Mouse (Mus musculus) embryonic facial prominence, embryonic 14.5 days (tissue): Measurements from ENCODE around the gene Trpv5. TPM values are rescaled to one million over a fixed set of nuclear protein-coding genes. Genes with fewer than 3 reads are reported as not detected.

Experiments
- ATAC-seq: fragments of 200-750 bp; cut with Nextera tagmentation; 2 replicates; pipeline ENCODE4 v1.8.0; 2017; ENCODE audit warnings: low read depth, moderate number of reproducible peaks, moderate TSS enrichment
- DNase-seq: peaks from one replicate; pipeline ENCODE4 v3.0.0-alpha.2; 2015; ENCODE audit warnings: low spot score
- H3K27ac ChIP-seq: fragments of 300-500 bp; sonication (generic); replicated peaks from 2 replicates; pipeline ENCODE4 v1.5.1; 2014; ENCODE audit warnings: low read depth, mild to moderate bottlenecking, low read length, moderate library complexity
- H3K27me3 ChIP-seq: fragments of 300-500 bp; sonication (generic); replicated peaks from 2 replicates; pipeline ENCODE4 v1.6.1; 2014; ENCODE audit warnings: low read length; ENCODE audit not compliant: control insufficient read depth, insufficient read depth
- H3K36me3 ChIP-seq: fragments of 300-500 bp; sonication (generic); 2 replicates; pipeline ENCODE4 v1.6.1; 2014; ENCODE audit warnings: low read length, mixed read lengths; ENCODE audit not compliant: control insufficient read depth, insufficient read depth
- H3K4me1 ChIP-seq: fragments of 300-500 bp; sonication (generic); 2 replicates; pipeline ENCODE4 v1.6.1; 2014; ENCODE audit warnings: antibody characterized with exemption, low read length; ENCODE audit not compliant: control insufficient read depth, insufficient read depth
- H3K4me2 ChIP-seq: fragments of 300-500 bp; sonication (generic); 2 replicates; pipeline ENCODE4 v1.6.1; 2014; ENCODE audit warnings: low read depth, mild to moderate bottlenecking, low read length, moderate library complexity, mixed read lengths
- H3K4me3 ChIP-seq: fragments of 300-500 bp; sonication (generic); 2 replicates; pipeline ENCODE4 v1.5.1; 2014; ENCODE audit warnings: low read depth, mild to moderate bottlenecking, low read length
- H3K9ac ChIP-seq: fragments of 300-500 bp; sonication (generic); 2 replicates; pipeline ENCODE4 v1.6.1; 2014; ENCODE audit warnings: low read depth, mild to moderate bottlenecking, low read length, moderate library complexity, mixed read lengths
- H3K9me3 ChIP-seq: fragments of 300-500 bp; sonication (generic); 2 replicates; pipeline ENCODE4 v1.6.1; 2016; ENCODE audit warnings: low read length; ENCODE audit not compliant: control insufficient read depth
- WGBS: fragments of 180-500 bp; shearing (Covaris S2); extraction: QIAGEN DNeasy Blood & Tissue Kit; methylation state at CpG from one replicate; pipeline ENCODE4 v1.1.7; 2014; 5-methylcytosine and 5-hydroxymethylcytosine counted together
- polyA plus RNA-seq: library from polyadenylated mRNA; unstranded; fragments of >200 nt; fragmentation: Nextera tagmentation; extraction: Ambion mirVana; gene quantifications from 2 replicates; pipeline ENCODE4 v1.2.1, GENCODE M21; 2014

Trpv5 gene
- polyA plus RNA-seq, 1 experiment from 2014 or later, result not detected

DNA sequence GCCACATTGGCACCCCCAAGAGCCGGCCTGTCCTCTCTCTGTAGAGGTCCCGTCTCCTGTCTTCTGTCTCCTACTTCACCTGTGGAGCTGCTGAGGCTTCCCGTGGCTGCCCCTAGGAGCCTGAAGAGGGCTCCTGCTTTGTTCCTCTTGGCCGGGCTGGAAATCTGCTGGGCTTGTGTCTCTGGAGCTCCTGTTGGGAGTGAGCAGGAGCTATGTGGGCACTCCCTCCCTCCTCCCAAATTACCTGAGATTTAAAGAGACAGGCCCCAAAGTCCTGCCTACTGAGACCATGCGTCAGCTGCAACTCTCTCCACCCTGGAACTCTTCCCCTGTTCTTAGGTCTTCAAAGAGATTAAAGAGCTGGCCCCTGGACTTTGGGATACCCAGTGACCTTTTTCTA, 44.4 kb downstream of the Trpv5 start, which contains the start of gene Trpv6:
Gene Trpv6 (minus strand): TSS at position 228 of the 400 bp plus-strand sequence.
- no peaks in the 10 kb centered on the region for H3K4me1 ChIP-seq
- no peak for DNase-seq
- no peak within 1 kb of the TSS for H3K9ac ChIP-seq
- no peak for ATAC-seq
- no peak within 1 kb of the TSS for H3K27ac ChIP-seq
- 28% methylated on average over 5 of the region's 5 CpGs for WGBS
- no peak within 1 kb of the TSS for H3K4me2 ChIP-seq
- H3K27me3 ChIP-seq, result no peaks in the 10 kb centered on the region
- no peak within 1 kb of the TSS for H3K4me3 ChIP-seq
- no peaks in the 10 kb centered on the region for H3K9me3 ChIP-seq
- no peaks in the 10 kb centered on the region for H3K36me3 ChIP-seq

DNA sequence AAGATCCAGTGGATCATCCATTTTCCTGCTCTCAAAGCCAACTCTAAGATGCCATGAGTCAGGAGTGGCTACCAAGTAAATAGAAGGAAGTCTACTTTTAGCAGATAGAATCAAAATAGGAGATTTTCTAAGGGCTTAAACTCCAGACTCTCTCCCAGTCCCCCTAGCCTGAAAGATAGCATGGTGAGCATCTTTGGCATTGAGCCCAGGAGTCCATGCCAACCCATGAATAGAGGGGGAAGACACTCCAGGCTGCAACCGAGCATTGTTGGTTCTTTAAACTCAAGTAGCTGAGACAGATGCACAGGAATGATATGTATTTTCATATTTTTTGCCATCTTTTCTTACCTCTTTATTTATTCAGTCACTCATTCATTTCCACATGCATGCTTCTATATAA, 45.4 kb downstream of the Trpv5 start:
- no peaks in the 10 kb centered on the region for H3K36me3 ChIP-seq
- H3K4me3 ChIP-seq, result no peak overlapping the region
- no peak for DNase-seq
- no peak for ATAC-seq
- no peak overlapping the region for H3K27ac ChIP-seq
- no peaks in the 10 kb centered on the region for H3K27me3 ChIP-seq
- H3K9me3 ChIP-seq, result no peaks in the 10 kb centered on the region
- no peaks in the 10 kb centered on the region for H3K4me1 ChIP-seq
- no peak overlapping the region for H3K4me2 ChIP-seq
- no peak overlapping the region for H3K9ac ChIP-seq
- 35% methylated on average over 1 of the region's 1 CpGs for WGBS

DNA sequence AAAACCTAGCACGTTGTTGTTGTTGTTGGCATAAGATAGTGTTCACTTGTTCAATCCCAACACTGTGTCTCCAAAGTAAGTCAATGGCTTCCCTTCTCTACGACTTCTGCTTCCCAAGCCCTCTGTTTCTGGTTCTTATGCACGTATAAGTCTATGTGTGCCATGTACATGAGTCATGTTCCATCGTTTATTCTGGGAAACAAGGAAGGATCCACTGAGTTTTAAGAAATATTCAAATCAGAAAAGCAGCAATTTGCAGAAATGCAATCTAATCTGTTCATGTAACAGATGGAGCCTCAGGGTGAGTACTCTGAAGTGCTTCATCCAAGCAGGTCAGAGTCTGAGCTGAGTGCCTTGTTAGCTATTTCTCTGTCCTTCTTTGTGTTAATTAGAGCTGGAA, 49.0 kb downstream of the Trpv5 start:
- H3K4me3 ChIP-seq, result no peak overlapping the region
- DNase-seq, result no peak
- H3K9ac ChIP-seq, result no peak overlapping the region
- H3K9me3 ChIP-seq, result no peaks in the 10 kb centered on the region
- WGBS, result 80% methylated on average over 4 of the region's 4 CpGs
- no peak for ATAC-seq
- H3K4me1 ChIP-seq, result no peaks in the 10 kb centered on the region
- no peaks in the 10 kb centered on the region for H3K27me3 ChIP-seq
- no peak overlapping the region for H3K27ac ChIP-seq
- no peak overlapping the region for H3K4me2 ChIP-seq
- no peaks in the 10 kb centered on the region for H3K36me3 ChIP-seq

DNA sequence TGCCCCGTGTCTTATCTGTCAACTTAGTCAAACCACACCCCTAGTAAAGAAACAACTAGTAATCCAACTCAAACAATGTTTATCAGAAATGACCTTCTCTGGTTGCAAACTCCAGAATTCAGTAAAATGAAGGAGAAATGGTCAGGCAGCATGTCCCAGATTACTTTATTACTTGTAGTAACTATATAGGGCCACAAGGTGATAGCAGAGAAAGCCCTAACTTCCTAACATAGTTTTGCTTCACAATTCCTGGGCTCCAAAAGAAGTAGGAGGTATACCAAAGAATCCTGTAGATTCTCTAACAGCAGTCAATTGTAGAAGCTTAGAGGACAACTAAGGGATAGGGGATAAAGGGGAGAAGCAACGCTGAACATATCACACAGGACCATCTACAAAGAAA, 49.8 kb downstream of the Trpv5 start:
- ATAC-seq, result no peak
- no peak overlapping the region for H3K9ac ChIP-seq
- no peaks in the 10 kb centered on the region for H3K4me1 ChIP-seq
- 79% methylated on average over 2 of the region's 2 CpGs for WGBS
- no peaks in the 10 kb centered on the region for H3K27me3 ChIP-seq
- no peak for DNase-seq
- H3K27ac ChIP-seq, result no peak overlapping the region
- H3K9me3 ChIP-seq, result no peaks in the 10 kb centered on the region
- no peaks in the 10 kb centered on the region for H3K36me3 ChIP-seq
- H3K4me2 ChIP-seq, result no peak overlapping the region
- H3K4me3 ChIP-seq, result no peak overlapping the region

GRCm38 (mm10) chr6:41628180-41628579, 52.4 kb downstream of the Trpv5 start:
- Histone ChIP-seq H3K4me2 (no peak overlapping the region), H3K9me3 (no peaks in the 10 kb centered on the region), H3K27me3 (no peaks in the 10 kb centered on the region), H3K9ac (no peak overlapping the region), H3K36me3 (no peaks in the 10 kb centered on the region), H3K4me1 (no peaks in the 10 kb centered on the region), H3K4me3 (no peak overlapping the region), H3K27ac (no peak overlapping the region)
- 66% methylated on average over 1 of the region's 1 CpGs for WGBS
- no peak for DNase-seq
- ATAC-seq, result no peak

DNA sequence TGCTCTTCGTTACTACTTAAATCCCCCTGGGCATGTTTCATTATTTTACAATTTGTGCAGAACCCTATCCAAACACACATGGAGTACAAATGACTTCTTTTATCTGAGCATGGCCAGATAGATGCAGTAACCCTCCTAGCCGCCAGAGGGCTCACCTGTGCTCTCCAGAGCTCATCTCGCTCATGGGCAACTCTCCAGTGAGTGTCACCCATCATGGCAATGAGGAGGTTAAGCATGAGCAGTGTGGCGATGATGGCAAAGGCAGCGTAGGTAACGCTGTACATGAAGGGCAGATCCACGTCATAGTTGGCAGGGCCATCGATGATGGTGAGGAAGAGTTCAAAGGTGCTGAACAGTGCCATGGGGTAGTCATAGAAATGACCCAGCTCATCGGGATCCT, 57.9 kb downstream of the Trpv5 start:
- 67% methylated on average over 9 of the region's 9 CpGs for WGBS
- Histone ChIP-seq H3K9me3 (no peaks in the 10 kb centered on the region), H3K27ac (no peak overlapping the region), H3K4me3 (no peak overlapping the region), H3K4me2 (no peak overlapping the region), H3K4me1 (no peaks in the 10 kb centered on the region), H3K27me3 (no peaks in the 10 kb centered on the region), H3K36me3 (0 out of 2 replicates have a peak, but pooled peaks cover 6% of the 10 kb centered on the region), H3K9ac (no peak overlapping the region)
- no peak for DNase-seq
- ATAC-seq, result no peak

DNA sequence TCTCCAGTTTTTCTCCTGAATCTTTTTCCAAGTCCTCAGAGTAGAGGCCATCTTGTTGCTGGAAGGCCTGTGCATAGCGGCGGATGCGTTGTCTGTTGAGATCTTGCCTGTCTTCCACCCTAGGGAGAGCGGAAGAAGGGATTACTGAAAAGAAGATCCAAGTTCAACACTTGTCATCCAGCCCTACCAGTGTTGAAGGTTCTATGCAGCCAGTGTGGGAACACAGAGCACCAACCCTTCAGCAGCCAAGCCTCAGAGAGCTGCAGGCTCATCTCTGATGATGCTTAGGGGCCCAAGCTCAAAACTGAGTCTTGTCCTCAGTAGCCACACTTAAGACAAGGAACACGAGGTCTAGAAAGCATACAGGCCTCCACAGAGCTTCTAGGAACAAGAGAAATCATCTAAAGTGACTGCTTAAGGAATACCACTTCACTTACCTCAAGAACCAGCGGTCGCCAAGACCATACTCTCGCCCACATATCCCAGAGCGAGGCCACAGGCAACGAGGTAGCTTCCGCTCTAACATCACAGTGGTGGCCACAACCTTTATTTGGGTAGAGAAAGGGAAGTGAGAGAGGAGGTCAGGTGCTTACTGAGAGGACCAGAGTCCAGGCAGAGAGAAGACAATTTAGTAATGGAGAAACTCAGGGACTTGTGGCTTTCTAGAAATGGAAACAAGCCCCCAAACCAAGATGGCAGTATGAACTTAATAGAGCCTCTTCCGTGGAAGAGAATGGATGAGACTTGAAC, 59.2 kb downstream of the Trpv5 start:
- H3K27ac ChIP-seq, result no peak overlapping the region
- WGBS, result 94% methylated on average over 12 of the region's 12 CpGs
- no peak for ATAC-seq

GRCm38 (mm10) chr6:41620173-41620798, 60.3 kb downstream of the Trpv5 start:
- no peaks in the 10 kb centered on the region for H3K9me3 ChIP-seq
- no peak overlapping the region for H3K9ac ChIP-seq
- no peak overlapping the region for H3K4me2 ChIP-seq
- ATAC-seq, result no peak
- WGBS, result 93% methylated on average over 9 of the region's 9 CpGs
- no peak for DNase-seq
- no peak overlapping the region for H3K27ac ChIP-seq
- H3K4me1 ChIP-seq, result no peaks in the 10 kb centered on the region
- no peak overlapping the region for H3K4me3 ChIP-seq
- H3K36me3 ChIP-seq, result 0 out of 2 replicates have a peak, but pooled peaks cover 6% of the 10 kb centered on the region
- H3K27me3 ChIP-seq, result no peaks in the 10 kb centered on the region

More for the DNA sequence above, 59.2 kb downstream of the Trpv5 start:
- DNase-seq, result no peak
- Histone ChIP-seq H3K36me3 (0 out of 2 replicates have a peak, but pooled peaks cover 6% of the 10 kb centered on the region), H3K9ac (no peak overlapping the region), H3K27me3 (no peaks in the 10 kb centered on the region), H3K9me3 (no peaks in the 10 kb centered on the region), H3K4me2 (no peak overlapping the region), H3K4me1 (no peaks in the 10 kb centered on the region), H3K4me3 (no peak overlapping the region)

DNA sequence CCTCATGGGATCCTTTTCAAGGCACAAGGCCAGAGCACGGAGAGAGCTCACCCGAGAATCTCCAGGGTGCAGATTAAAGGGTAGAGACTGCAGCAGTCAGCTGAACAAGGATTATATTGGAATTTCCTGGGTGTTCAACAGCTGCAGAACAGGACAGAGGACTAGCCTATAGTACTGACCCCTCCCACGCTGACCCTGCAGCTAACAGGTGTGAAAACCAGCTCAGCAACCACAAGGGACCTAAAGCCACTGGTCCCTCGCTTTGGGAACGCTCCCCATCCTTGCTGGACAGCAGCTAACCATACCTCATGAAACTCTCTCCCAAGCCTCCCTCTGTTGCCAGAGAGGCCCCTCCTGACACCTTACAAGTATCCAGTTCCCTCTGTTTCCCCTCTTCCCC, 72.9 kb downstream of the Trpv5 start:
- no peak overlapping the region for H3K27ac ChIP-seq
- no peak overlapping the region for H3K4me2 ChIP-seq
- WGBS, result 47% methylated on average over 4 of the region's 5 CpGs
- no peaks in the 10 kb centered on the region for H3K36me3 ChIP-seq
- no peak for ATAC-seq
- H3K4me1 ChIP-seq, result peaks cover 5% of the 10 kb centered on the region
- H3K9me3 ChIP-seq, result no peaks in the 10 kb centered on the region
- no peaks in the 10 kb centered on the region for H3K27me3 ChIP-seq
- no peak for DNase-seq
- no peak overlapping the region for H3K4me3 ChIP-seq
- no peak overlapping the region for H3K9ac ChIP-seq
